Mouse (Mus musculus): Measurements from ENCODE around the gene Mgat5.

The Mgat5 gene

GRCm38 (mm10) chr1:127383071-127383470 lies 178.3 kb downstream of the Mgat5 start:
- DNase-seq (ENCODE audit: low spot score in 2 of 2), result no peak

GRCm38 (mm10) chr1:127387226-127387625 lies 182.4 kb downstream of the Mgat5 start:
- no peak for DNase-seq (ENCODE audit: low spot score in 2 of 2)

- DNase-seq (ENCODE audit: low spot score in 2 of 2), result no peak
Observed at GRCm38 (mm10) chr1:127387661-127388060, 182.8 kb downstream of the Mgat5 start.

GRCm38 (mm10) chr1:127394716-127395115 lies 189.9 kb downstream of the Mgat5 start:
- no peak for DNase-seq (ENCODE audit: low spot score in 2 of 2)

- DNase-seq (ENCODE audit: low spot score in 2 of 2), result no peak
Observed at GRCm38 (mm10) chr1:127395724-127396123, 190.9 kb downstream of the Mgat5 start.

GRCm38 (mm10) chr1:127396569-127397349 lies 191.9 kb downstream of the Mgat5 start:
- no peak for DNase-seq (ENCODE audit: low spot score in 2 of 2)

GRCm38 (mm10) chr1:127397396-127397795 lies 192.6 kb downstream of the Mgat5 start:
- DNase-seq (ENCODE audit: low spot score in 2 of 2), result no peak

- DNase-seq (ENCODE audit: low spot score in 2 of 2), result no peak
Observed at GRCm38 (mm10) chr1:127398186-127398585, 193.4 kb downstream of the Mgat5 start.

GRCm38 (mm10) chr1:127400198-127400597 lies 195.4 kb downstream of the Mgat5 start:
- no peak for DNase-seq (ENCODE audit: low spot score in 2 of 2)

- no peak for DNase-seq (ENCODE audit: low spot score in 2 of 2)
Observed at GRCm38 (mm10) chr1:127400666-127401065, 195.9 kb downstream of the Mgat5 start.

GRCm38 (mm10) chr1:127404655-127405054 lies 199.8 kb downstream of the Mgat5 start:
- DNase-seq (ENCODE audit: low spot score in 2 of 2), result no peak

GRCm38 (mm10) chr1:127408957-127409423 lies 204.2 kb downstream of the Mgat5 start:
- DNase-seq (ENCODE audit: low spot score in 2 of 2), result no peak

- DNase-seq (ENCODE audit: low spot score in 2 of 2), result peak in 1 of 2 experiments; percentile 5
Observed at GRCm38 (mm10) chr1:127409512-127409911, 204.7 kb downstream of the Mgat5 start.

- DNase-seq (ENCODE audit: low spot score in 2 of 2), result no peak
Observed at GRCm38 (mm10) chr1:127414500-127414899, 209.7 kb downstream of the Mgat5 start.

- DNase-seq (ENCODE audit: low spot score in 2 of 2), result no peak
Observed at GRCm38 (mm10) chr1:127415896-127416295, 211.1 kb downstream of the Mgat5 start.

GRCm38 (mm10) chr1:127416971-127417370 lies 212.2 kb downstream of the Mgat5 start:
- no peak for DNase-seq (ENCODE audit: low spot score in 2 of 2)

GRCm38 (mm10) chr1:127418916-127419575 lies 214.2 kb downstream of the Mgat5 start:
- DNase-seq (ENCODE audit: low spot score in 2 of 2), result no peak

- DNase-seq (ENCODE audit: low spot score in 2 of 2), result no peak
Observed at GRCm38 (mm10) chr1:127419581-127419980, 214.8 kb downstream of the Mgat5 start.

- no peak for DNase-seq (ENCODE audit: low spot score in 2 of 2)
Observed at GRCm38 (mm10) chr1:127420383-127420782, 215.6 kb downstream of the Mgat5 start.

GRCm38 (mm10) chr1:127420795-127421194 lies 216.0 kb downstream of the Mgat5 start:
- no peak for DNase-seq (ENCODE audit: low spot score in 2 of 2)

GRCm38 (mm10) chr1:127422565-127422964 lies 217.8 kb downstream of the Mgat5 start:
- no peak for DNase-seq (ENCODE audit: low spot score in 2 of 2)

- peak; percentile 46 to 60 for DNase-seq (ENCODE audit: low spot score in 2 of 2)
Observed at GRCm38 (mm10) chr1:127425021-127425532, 220.3 kb downstream of the Mgat5 start.

GRCm38 (mm10) chr1:127430290-127430689 lies 225.5 kb downstream of the Mgat5 start:
- DNase-seq (ENCODE audit: low spot score in 2 of 2), result no peak
